Mouse (Mus musculus) myocyte (in vitro differentiated cells): ENCODE measurements around the gene Abcc4.

Experiments used
- CEBPB ChIP-seq: IDR thresholded peaks from 2 replicates; pipeline ENCODE4 v1.6.1; 2011; ENCODE audit warnings: mild to moderate bottlenecking, moderate library complexity; ENCODE audit not compliant: poor library complexity, insufficient read depth, severe bottlenecking
- MAX ChIP-seq: IDR thresholded peaks from one replicate; pipeline ENCODE4 v1.6.1; 2011; ENCODE audit warnings: low read depth, mild to moderate bottlenecking, control low read depth
- MYOD1 ChIP-seq, 3 experiments: IDR thresholded peaks; one replicate each; pipeline ENCODE4 v1.6.1; 2011; ENCODE audit warnings: control low read depth in 2 of 3, low read depth in 2 of 3, mild to moderate bottlenecking in 2 of 3, moderate library complexity in 1 of 3; ENCODE audit not compliant: insufficient read length in 2 of 3, control insufficient read depth in 1 of 3
- POLR2A ChIP-seq: IDR thresholded peaks from one replicate; pipeline ENCODE4 v1.6.1; 2011; ENCODE audit warnings: low read depth, mild to moderate bottlenecking, control low read depth, moderate library complexity; ENCODE audit not compliant: insufficient read length
- POLR2AphosphoS2 ChIP-seq: IDR thresholded peaks from one replicate; pipeline ENCODE4 v1.6.1; 2011; ENCODE audit warnings: low read depth, control low read depth; ENCODE audit not compliant: insufficient read length
- REST ChIP-seq: IDR thresholded peaks from one replicate; pipeline ENCODE4 v1.6.1; 2011; ENCODE audit warnings: mild to moderate bottlenecking, control low read depth, moderate library complexity; ENCODE audit not compliant: insufficient read depth, insufficient read length
- TCF12 ChIP-seq: IDR thresholded peaks from one replicate; pipeline ENCODE4 v1.6.1; 2011; ENCODE audit warnings: mild to moderate bottlenecking, control low read depth; ENCODE audit not compliant: poor library complexity, insufficient read depth, severe bottlenecking
- USF1 ChIP-seq: IDR thresholded peaks from one replicate; pipeline ENCODE4 v1.6.1; 2011; ENCODE audit warnings: low read depth, mild to moderate bottlenecking, control low read depth, moderate library complexity

- TF ChIP-seq POLR2AphosphoS2: no peak
- TF ChIP-seq POLR2A: no peak
- no peak for TF ChIP-seq USF1
- TF ChIP-seq REST: no peak
- no peak for TF ChIP-seq CEBPB
- TF ChIP-seq MYOD1 (IDR thresholded peaks at IDR 0.05; ENCODE audit: control insufficient read depth in 1 of 3, insufficient read length in 2 of 3, low read depth in 2 of 3): no peak
- no peak for TF ChIP-seq TCF12
- TF ChIP-seq MAX: no peak
Observed at GRCm38 (mm10) chr14:118591477-118592403, 114.3 kb downstream of the Abcc4 start.
